Mouse (Mus musculus): ENCODE results near the gene Tespa1.
A peak's percentile ranks its signal among the peaks of the same experiment; 100 is the strongest.
"Not testable (repeated sequence)": the region's sequence is repeated elsewhere in the genome, so short reads cannot be mapped to it uniquely, and the experiment has no call there.

The Tespa1 gene

GRCm38 (mm10) chr10:130322637-130323036, at the start of gene Tespa1:
Gene Tespa1 (plus strand): TSS chr10:130322870.
- DNase-seq (ENCODE audit: low spot score): no peak

DNA sequence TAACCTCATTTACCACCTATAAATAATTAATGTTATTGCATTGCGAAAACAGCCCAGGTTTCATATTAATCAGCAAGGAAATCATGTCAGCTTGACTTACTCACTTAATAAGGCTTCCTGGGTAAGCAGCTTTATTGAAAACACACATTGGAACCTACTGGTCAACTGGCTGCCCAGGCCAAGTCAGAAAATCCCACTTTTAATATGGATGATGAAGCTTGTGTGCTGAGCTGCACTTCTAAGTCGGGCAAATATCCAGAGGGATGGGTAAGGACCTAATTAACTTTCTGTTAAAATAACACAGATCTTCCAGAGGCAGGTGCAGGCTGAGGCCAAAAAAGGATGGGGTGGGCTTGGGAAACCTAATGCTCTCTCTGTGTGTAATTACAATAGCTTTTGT, 46.9 kb upstream of the Tespa1 start:
- no peak for DNase-seq (ENCODE audit: low spot score)

DNA sequence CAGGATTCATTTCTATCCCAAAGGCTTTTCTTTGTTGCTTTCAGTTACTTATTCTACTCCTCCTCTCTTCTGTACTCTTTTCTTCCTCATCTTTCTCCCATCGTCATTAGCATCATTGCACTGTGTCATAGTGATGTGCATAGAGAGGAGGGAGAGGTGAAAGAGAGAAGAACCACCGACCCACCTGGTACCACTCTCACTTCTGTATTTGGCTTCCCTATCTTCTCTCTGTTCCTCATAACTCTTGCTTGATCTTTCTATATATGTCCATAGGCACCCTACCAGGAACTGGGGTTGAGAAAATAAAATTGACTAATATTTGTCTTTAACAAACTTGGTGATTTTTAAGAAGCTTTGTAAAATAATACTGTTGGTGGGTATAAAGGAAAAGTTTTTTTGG, 46.2 kb upstream of the Tespa1 start:
- no peak for DNase-seq (ENCODE audit: low spot score)

- peak; percentile 67 for DNase-seq (ENCODE audit: low spot score)
Measured at GRCm38 (mm10) chr10:130280066-130280465, 42.6 kb upstream of the Tespa1 start, which contains the start of gene Neurod4. Gene Neurod4 (minus strand): TSS chr10:130280240.

- no peak for DNase-seq (ENCODE audit: low spot score)
Measured at GRCm38 (mm10) chr10:130281982-130282449, 40.7 kb upstream of the Tespa1 start.

GRCm38 (mm10) chr10:130287201-130287600, 35.5 kb upstream of the Tespa1 start:
- no peak for DNase-seq (ENCODE audit: low spot score)

DNA sequence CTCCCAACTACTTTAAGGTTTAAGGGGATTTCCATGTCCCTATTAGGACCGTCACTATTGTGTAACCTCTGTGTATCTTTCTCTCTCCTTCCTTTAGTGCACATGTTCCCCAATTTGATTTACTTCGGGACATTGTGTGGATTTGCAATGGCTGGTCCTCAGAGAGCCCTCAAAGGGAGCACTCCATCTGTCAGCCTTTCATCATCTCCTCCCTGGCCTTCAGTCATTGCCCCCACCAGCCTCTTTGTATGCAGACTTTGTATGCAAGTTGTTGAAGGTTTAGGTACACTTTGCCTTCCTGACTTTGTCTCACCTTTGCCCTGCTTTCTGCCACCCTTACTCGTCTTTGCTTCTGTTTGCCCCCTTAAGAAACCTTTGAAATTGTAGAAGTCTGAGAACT, 34.7 kb upstream of the Tespa1 start:
- DNase-seq (ENCODE audit: low spot score): no peak

GRCm38 (mm10) chr10:130293741-130294408, 28.8 kb upstream of the Tespa1 start:
- no peak for DNase-seq (ENCODE audit: low spot score)

- DNase-seq (ENCODE audit: low spot score): peak; percentile 46
Measured at GRCm38 (mm10) chr10:130298748-130299147, 23.9 kb upstream of the Tespa1 start.

DNA sequence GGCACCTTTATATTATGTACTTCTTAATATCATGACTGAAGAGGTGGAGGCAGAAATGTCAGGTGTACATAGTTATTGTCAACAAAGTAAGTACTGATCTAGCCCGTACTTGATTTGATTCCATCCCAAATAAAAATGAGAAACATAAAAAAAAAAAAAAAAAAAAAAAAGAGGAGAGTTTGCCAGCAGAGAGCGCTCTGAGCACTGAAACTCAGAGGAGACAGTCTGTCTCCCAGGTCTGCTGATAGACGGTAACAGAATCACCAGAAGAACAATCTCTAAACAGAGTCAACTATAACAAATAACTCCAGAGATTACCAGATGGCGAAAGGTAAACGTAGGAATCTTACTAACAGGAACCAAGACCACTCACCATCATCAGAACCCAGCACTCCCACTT, 18.5 kb upstream of the Tespa1 start:
- DNase-seq (ENCODE audit: low spot score): not testable (repeated sequence)

DNA sequence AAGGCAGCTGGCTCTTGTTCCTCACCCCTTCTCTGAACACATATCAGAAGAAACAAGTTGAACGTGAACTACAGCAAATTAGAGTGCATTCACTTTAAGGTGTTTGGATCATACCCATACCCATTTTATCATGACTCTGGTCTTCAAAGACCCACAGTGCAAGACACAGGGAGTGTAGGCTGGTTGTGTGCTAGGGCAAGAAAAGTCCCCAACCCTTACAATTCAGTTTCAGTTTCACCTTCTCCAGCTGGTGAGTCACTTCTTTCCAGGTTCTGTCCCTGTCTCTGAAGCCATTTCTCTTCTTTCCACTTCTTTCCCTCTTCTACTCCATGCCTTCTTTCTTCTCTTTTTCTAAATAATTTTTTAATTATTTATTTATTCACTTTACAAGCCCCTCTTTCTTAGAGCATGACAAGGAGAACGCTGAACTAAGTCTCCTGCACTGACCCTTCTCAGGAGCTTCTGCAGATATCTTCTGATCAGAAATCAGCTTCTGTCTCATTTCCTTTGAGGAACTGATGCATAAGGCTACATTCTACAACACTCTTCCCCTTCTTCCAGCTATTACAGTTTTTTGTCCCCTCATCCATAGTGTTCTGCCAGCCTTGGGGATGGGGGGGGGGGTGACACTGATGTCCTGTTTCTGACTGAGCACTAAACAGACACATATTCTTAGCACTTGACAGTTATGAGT, 11.0 kb upstream of the Tespa1 start:
- no peak for DNase-seq (ENCODE audit: low spot score)

GRCm38 (mm10) chr10:130313531-130313930, 9.1 kb upstream of the Tespa1 start:
- DNase-seq (ENCODE audit: low spot score): no peak

DNA sequence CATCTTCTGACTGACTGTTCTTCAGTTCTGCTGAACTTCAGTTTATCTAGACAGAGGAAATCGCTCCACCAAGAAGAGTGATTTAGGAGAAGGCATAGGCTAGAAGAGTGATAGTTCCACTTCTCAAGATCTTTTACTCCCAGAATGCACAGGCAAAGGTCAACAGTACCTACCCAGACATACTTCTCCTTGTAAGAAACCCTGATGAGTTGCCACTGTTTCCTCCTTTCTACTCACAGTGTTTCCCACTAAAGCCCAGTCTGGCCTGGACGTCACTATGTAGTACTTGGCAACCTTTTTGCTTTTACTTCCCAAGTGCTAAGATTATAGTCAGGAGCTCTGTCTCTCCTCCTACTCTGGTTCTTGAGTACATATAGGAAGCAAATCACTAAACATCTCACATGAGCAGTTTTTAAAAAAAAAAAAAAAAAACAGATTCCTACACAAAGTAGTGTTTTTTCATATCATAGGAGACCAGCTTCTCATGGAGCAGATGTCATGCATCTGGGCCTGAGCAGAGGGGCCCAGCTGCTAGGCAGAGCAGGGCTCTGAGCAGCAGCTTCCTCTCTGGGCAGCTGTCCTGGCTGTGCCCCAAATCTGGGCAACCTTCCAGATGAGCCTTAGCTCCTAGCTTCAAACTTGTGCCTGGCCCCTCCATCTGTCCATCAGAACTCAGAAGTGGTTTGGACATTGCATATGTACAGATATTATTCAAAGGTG, 8.4 kb upstream of the Tespa1 start:
- DNase-seq (ENCODE audit: low spot score): no peak

DNA sequence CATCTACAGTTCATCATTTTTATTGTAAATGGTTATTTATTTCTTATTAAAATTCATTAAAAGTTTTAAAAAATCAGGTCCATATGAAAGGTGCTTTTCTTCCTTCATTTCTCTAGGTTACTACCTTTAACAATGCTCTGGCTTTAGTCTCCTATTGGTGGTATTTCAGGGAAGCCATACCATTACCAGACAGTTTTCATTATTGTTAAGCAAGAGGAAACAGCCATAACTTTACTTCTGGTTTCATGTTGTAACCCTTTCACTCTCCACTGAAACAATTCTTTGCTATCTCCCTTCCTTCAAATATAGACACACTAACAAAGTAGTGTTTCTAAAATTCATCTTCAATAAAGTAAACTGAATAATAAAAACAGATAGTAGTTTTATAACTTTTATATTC, 6.8 kb upstream of the Tespa1 start:
- DNase-seq (ENCODE audit: low spot score): no peak

GRCm38 (mm10) chr10:130318720-130319119, 4.0 kb upstream of the Tespa1 start:
- DNase-seq (ENCODE audit: low spot score): no peak

DNA sequence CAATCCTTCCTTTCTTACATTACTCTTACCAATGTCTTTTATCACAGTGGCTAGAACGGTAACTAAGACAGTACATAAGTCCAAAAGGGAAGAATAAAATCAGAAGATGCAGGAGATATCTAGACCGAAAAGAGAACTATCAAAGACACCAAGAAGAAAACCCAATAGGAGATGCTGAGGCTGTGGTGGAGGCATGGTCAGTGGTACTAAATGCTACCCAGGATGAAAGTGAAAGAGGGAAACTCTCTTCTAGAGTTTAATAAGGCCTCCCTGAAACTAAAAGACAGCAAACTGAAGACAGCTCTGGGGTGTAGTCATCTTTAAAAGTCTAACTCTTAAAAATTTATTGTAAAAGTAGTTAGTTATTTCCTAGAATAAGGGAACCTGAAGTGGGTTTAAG, 2.0 kb upstream of the Tespa1 start:
- DNase-seq (ENCODE audit: low spot score): no peak

DNA sequence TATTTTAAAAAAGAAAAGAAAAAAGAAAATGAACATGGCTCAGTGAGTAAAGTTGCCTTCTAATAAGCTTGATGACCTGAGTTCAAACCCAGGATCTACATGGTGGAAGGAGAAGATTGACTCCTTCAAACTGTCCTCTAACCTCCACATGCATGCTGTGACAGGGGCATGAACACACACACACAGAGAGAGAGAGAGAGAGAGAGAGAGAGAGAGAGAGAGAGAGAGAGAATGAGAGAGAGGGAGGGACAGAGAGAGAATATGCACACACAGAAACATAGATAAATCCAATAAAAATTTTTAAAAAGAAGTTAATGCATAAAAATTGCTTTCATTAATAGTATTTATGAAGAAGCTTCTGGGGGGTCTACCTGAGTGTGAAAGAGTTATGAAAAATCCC, 608 bp upstream of the Tespa1 start:
- DNase-seq (ENCODE audit: low spot score): no peak

DNA sequence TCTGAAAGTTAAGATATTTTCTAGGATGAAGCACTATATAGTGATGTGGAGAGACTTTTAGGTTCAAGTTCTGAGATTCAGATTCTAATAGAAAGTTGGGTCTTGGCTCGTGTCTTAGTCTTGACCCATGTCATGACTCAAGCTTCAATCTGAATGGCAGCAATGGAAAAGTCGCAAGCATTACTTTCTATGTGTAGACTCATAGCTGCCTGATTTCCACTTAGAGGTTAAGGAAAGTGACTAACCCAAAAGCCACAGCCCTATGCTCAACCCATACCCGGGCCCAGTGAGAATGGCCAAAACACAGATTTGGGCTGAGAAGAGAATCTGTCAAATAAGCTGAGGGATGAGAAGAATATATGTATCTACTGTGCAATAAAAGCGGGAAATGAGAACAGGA, 1.6 kb downstream of the Tespa1 start:
- DNase-seq (ENCODE audit: low spot score): no peak

- DNase-seq (ENCODE audit: low spot score): no peak
Measured at GRCm38 (mm10) chr10:130330711-130331110, 8.0 kb downstream of the Tespa1 start.

DNA sequence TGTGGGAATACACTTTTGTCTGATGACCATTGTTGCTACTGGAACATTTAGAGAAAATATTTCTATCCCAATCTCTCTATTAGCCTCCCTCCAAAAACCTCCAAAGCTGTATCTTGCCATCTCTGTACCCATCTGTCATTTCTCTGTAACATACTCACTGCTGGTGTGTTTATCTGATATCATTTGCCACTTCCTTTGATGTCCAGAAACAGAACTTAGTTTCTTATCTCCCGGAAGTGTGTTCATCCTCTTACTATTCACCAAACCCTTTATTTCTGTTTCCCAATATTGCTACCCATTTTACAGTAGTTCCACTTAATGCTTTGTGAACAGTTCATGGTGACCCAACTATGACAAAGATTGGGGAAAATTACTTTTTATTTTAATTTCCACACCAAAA, 13.7 kb downstream of the Tespa1 start:
- no peak for DNase-seq (ENCODE audit: low spot score)

DNA sequence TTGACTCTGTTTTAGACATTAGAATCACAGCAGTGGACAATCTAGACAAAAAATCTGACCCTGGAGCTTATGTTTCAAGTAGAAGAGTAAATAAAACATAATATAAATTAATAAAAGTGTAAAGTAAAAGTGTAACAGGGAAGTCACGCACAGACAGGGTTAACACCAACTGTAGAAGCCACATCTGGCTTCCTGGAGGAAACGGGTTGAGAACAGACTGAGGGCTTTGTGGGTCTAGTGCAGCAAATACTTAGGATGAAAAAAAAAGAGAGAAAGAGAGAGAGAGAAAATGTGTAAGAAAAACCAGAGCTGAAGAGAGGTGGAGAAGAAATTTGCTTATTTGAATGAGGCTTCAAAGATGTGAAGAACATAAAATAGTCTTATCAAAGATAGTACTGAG, 14.9 kb downstream of the Tespa1 start:
- no peak for DNase-seq (ENCODE audit: low spot score)

DNA sequence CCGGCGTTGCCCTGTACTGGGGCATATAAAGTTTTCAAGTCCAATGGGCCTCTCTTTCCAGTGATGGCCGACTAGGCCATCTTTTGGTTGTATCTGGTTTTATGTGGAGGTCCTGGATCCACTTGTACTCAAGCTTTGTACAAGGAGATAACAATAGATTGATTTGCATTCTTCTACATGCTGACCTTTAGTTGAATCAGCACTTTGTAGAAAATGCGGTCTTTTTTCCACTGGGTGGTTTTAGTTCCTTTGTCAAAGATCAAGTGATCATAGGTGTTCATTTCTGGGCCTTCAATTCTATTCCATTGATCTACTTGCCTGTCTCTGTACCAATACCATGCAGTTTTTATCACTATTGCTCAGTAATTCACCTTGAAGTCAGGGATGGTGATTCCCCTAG, 17.4 kb downstream of the Tespa1 start:
- DNase-seq (ENCODE audit: low spot score): not testable (repeated sequence)

GRCm38 (mm10) chr10:130344056-130344455, 21.4 kb downstream of the Tespa1 start:
- no peak for DNase-seq (ENCODE audit: low spot score)
